Mouse (Mus musculus) midbrain, embryonic 12.5 days (tissue): Measurements from ENCODE around the gene Clcn3. TPM values are rescaled to one million over a fixed set of nuclear protein-coding genes. Genes with fewer than 3 reads are reported as not detected.
A peak's percentile ranks its signal among the peaks of the same experiment; 100 is the strongest.
"Not testable (repeated sequence)": the region's sequence is repeated elsewhere in the genome, so short reads cannot be mapped to it uniquely, and the experiment has no call there.

ENCODE experiments used
- ATAC-seq: fragments of 200-750 bp; cut with Nextera tagmentation; 2 replicates; pipeline ENCODE4 v1.8.0; 2017; ENCODE audit warnings: low read depth, moderate TSS enrichment, moderate library complexity; ENCODE audit not compliant: low FRiP score
- H3K27ac ChIP-seq: fragments of 300-500 bp; sonication (generic); replicated peaks from 2 replicates; pipeline ENCODE4 v1.5.1; 2016; ENCODE audit warnings: mild to moderate bottlenecking
- H3K27me3 ChIP-seq: fragments of 300-500 bp; sonication (generic); 2 replicates; pipeline ENCODE4 v1.6.1; 2016; ENCODE audit warnings: mild to moderate bottlenecking
- H3K36me3 ChIP-seq: fragments of 300-500 bp; sonication (generic); 2 replicates; pipeline ENCODE4 v1.6.1; 2016
- H3K4me1 ChIP-seq: fragments of 300-500 bp; sonication (generic); 2 replicates; pipeline ENCODE4 v1.6.1; 2016
- H3K4me2 ChIP-seq: fragments of 300-500 bp; sonication (generic); replicated peaks from 2 replicates; pipeline ENCODE4 v1.6.1; 2016; ENCODE audit warnings: mild to moderate bottlenecking, moderate library complexity
- H3K4me3 ChIP-seq: fragments of 300-500 bp; sonication (generic); 2 replicates; pipeline ENCODE4 v1.5.1; 2016; ENCODE audit warnings: mild to moderate bottlenecking
- H3K9ac ChIP-seq: fragments of 300-500 bp; sonication (generic); replicated peaks from 2 replicates; pipeline ENCODE4 v1.6.1; 2016; ENCODE audit warnings: mild to moderate bottlenecking, moderate library complexity
- H3K9me3 ChIP-seq: fragments of 300-500 bp; sonication (generic); 2 replicates; pipeline ENCODE4 v1.6.1; 2016; ENCODE audit warnings: mild to moderate bottlenecking
- WGBS: fragments of 180-500 bp; shearing (Covaris S2); methylation state at CpG from one replicate; pipeline ENCODE4 v1.1.7; 2016; 5-methylcytosine and 5-hydroxymethylcytosine counted together
- polyA plus RNA-seq: library from polyadenylated mRNA; unstranded; fragments of >200 nt; fragmentation: Nextera tagmentation; extraction: Ambion mirVana; gene quantifications from 2 replicates; pipeline ENCODE4 v1.2.1, GENCODE M21; 2016

Gene Clcn3
- polyA plus RNA-seq: 47.9 and 49.4 TPM in 2 replicates

DNA sequence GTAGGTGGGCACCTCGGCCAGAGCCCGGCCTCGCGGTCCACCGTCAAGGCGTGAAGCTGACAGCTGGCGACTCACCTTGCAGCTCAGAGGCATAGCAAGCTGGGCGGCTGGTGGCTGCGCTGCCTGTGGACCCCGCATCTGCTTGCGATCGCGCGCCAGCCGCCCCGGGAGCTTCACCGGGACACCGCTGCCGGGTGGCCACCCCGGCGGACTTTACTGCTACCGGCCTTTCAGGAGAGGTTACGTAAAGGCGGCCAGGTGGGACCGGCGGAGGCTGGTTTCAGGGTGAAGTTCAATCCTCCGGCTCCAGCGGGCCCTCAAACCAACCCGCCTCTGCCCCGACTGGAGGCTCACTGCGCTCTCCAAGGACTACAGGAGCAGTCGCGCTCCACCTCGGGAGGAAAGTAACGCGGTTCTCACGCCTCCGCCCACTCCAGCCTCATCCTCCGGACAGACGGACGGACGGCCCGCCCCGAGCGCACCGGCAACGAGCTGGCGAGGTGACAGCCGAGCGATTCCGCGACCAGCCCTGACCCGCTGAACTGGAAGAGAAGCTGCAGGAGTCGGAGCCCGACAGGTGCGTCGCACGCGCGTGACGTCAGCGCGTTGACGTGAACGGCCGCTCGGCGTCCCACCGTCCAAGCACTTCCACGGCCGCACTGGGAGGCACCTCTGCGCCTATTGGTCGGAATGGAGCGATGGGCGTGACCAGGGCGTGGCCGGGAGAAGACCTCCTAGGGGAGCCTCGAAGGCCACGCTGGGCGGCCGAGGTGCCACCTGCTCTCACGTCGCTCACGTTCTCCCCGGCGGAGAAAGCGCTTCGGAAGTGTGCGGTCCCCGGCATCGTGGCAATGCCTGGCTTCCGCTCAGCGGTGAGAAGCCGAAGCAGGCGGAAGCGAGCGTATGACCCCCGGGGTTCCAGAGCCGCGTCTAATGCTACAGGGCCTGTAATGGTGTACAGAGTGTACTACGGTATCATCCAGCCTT lies at the start of gene Clcn3:
TSS of gene Clcn3 (minus strand) at position 600 of the 987 bp plus-strand sequence.
- H3K4me1 ChIP-seq: peaks cover 8% of the 10 kb centered on the region; the same call in 1 of the 2 replicates
- WGBS: under 1% methylated on average over 98 of the region's 101 CpGs
- H3K4me3 ChIP-seq: peak within 1 kb of the TSS; percentile 86
- ATAC-seq: peak; percentile 100
- peak within 1 kb of the TSS; percentile 81 for H3K4me2 ChIP-seq
- H3K27me3 ChIP-seq: no peaks in the 10 kb centered on the region
- H3K9ac ChIP-seq: peak within 1 kb of the TSS; percentile 65
- H3K36me3 ChIP-seq: no peaks in the 10 kb centered on the region
- H3K9me3 ChIP-seq: no peaks in the 10 kb centered on the region
- H3K27ac ChIP-seq: peak within 1 kb of the TSS; percentile 83

DNA sequence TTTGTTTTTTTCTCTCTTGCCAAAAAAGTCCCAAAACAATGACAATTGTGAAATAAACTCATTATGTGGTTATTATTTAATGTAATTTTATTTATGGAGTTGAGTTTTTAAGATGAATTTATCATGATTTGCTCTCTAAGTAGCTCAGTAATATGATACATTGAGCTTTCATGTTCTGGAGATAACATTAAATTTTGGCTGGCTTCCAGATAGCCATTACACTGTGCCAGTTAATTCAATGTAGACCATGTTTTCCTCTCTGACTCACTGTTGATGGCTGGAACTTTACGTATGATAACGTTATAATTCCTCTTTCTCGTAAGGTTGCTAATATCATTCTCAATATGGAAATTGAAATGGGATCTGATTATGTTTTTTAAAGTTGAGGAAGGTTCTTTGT lies 13.4 kb upstream of the Clcn3 start:
- 90% methylated on average over 3 of the region's 3 CpGs for WGBS
- Histone ChIP-seq H3K4me1 (peaks cover 13% of the 10 kb centered on the region), H3K4me3 (no peak overlapping the region), H3K4me2 (no peak overlapping the region), H3K9ac (no peak overlapping the region), H3K27me3 (no peaks in the 10 kb centered on the region), H3K36me3 (0 out of 2 replicates have a peak, but pooled peaks cover 4% of the 10 kb centered on the region), H3K27ac (no peak overlapping the region), H3K9me3 (0 out of 2 replicates have a peak, but pooled peaks cover 8% of the 10 kb centered on the region)
- no peak for ATAC-seq

DNA sequence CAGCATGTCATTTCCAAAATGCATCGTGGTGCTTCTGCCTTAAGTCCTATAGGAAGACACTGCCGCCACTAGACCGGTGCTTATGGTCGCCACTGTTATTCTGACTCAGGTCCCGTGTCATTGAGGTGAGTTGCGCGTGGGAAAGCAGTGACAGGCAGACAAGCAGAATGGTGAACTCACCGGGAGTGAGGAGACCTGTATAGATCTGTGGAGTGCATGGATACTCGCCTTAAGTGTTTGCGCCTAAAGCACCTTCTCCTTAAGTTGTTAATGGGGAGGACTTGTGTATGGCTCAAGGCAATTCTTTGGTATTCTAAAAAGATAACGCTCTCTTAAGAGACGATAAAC lies 10.5 kb upstream of the Clcn3 start:
- H3K9ac ChIP-seq: peak overlapping the region; percentile 71
- no peaks in the 10 kb centered on the region for H3K27me3 ChIP-seq
- H3K4me3 ChIP-seq: peak overlapping the region; percentile 86
- peaks cover 13% of the 10 kb centered on the region for H3K4me1 ChIP-seq
- 0 out of 2 replicates have a peak, but pooled peaks cover 4% of the 10 kb centered on the region for H3K36me3 ChIP-seq
- H3K9me3 ChIP-seq: 0 out of 2 replicates have a peak, but pooled peaks cover 8% of the 10 kb centered on the region
- peak overlapping the region; percentile 90 for H3K27ac ChIP-seq
- peak overlapping the region; percentile 87 for H3K4me2 ChIP-seq
- 7% methylated on average over 12 of the region's 12 CpGs for WGBS
- no peak for ATAC-seq

DNA sequence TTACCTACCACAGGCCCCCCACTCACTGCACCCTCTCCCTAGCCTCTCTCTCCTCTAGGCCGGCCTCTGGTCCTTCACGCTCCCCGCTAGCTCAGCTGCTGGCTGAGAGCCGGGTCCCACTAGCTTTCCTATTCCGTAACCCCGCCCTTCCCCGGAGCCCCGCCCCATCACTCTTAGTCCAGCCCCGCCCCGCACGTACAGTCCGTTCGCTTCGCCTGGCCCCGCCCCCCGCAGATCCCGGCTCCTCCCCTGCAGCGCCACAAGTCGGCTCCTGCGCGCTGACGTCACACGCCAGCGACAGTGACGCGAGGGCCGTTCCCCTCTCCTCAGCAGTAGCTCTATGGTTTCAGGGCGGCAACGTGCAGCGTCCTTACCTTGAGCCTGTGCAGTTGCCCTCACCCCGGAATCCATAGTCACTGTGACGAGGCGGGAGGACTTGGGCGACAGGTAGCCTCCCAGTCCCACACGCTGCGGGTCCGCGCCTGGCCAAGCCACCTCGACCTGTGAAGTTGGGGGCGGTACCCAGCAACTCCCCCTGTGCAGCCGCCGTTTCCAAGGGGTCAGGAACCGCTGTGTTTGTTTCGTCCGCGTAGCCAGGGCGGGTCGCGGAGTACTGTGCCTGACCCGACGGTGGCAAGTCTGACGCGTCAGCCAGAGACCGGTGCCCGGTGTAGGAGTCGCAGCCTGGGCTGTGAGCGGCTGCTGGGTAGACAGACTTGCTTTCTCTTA lies 10.0 kb upstream of the Clcn3 start, which contains the start of gene Nek1:
TSS of gene Nek1 (plus strand) at position 286 of the 729 bp plus-strand sequence.
- H3K9me3 ChIP-seq: 0 out of 2 replicates have a peak, but pooled peaks cover 3% of the 10 kb centered on the region
- peak within 1 kb of the TSS; percentile 86 for H3K4me3 ChIP-seq
- peaks cover 13% of the 10 kb centered on the region for H3K4me1 ChIP-seq
- WGBS: under 1% methylated on average over 57 of the region's 57 CpGs
- H3K27me3 ChIP-seq: no peaks in the 10 kb centered on the region
- H3K36me3 ChIP-seq: 0 out of 2 replicates have a peak, but pooled peaks cover 4% of the 10 kb centered on the region
- peak within 1 kb of the TSS; percentile 90 for H3K27ac ChIP-seq
- H3K4me2 ChIP-seq: peak within 1 kb of the TSS; percentile 87
- peak; percentile 96 for ATAC-seq
- peak within 1 kb of the TSS; percentile 71 for H3K9ac ChIP-seq

DNA sequence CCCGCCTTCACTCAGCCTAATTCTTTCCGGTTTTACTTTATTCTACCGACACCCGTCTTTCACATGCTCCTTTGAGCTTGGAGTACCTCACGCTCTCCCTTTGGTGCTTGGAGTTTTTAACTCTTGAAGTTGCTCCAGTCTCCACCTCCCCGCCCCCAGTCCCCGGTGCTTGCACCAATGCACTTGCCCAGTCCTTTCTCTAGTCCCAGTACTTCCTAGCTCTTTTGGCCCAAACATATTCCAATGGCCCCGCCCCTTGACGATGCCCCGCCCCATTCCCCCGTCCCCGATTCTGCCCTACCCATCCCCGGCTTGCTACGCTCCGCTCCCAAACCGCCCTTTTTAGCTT lies 9.4 kb upstream of the Clcn3 start:
- H3K27me3 ChIP-seq: no peaks in the 10 kb centered on the region
- H3K36me3 ChIP-seq: no peaks in the 10 kb centered on the region
- peak overlapping the region; percentile 90 for H3K27ac ChIP-seq
- H3K4me1 ChIP-seq: peaks cover 13% of the 10 kb centered on the region
- H3K9me3 ChIP-seq: no peaks in the 10 kb centered on the region
- peak overlapping the region; percentile 87 for H3K4me2 ChIP-seq
- H3K4me3 ChIP-seq: peak overlapping the region; percentile 86
- peak overlapping the region; percentile 68 for H3K9ac ChIP-seq
- ATAC-seq: no peak; the same call in 1 of the 2 replicates
- WGBS: under 1% methylated on average over 16 of the region's 16 CpGs

DNA sequence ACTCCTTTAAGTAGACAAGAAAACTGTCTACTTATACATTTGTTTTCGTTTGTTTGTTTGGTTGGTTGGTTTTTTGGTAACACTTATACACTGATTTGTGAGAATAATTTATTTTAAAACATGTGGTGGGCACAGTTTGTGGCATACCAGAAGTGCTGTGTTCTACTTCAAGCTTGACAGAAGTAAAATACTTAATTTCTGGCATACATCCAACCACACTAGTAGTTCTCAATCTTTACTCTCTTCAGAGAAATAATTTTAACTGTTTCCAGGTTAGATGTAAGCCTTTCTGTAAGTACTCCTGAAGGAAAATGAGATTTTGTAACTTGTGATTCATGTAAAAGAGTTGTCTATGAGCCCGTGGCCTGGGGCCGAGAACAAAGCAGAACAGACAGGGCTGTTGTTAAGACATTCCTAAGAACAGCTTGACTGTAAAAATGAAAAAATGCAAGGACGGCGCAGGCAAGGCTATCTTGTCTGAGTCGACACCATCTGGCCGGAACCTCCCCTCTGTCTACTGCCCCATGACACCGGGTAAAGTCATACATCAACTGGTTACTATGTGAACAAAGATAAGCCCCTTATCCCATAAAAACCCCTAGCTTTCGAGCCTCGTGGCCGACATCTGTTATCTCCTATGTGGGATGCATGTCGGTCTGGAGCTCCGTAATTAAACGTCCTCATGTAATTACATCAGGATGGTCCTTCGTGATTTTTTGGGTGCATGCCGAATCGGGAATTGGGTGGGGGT lies 1.3 kb upstream of the Clcn3 start:
- not testable (repeated sequence) for H3K4me1 ChIP-seq, H3K9ac ChIP-seq, H3K4me3 ChIP-seq, H3K4me2 ChIP-seq, H3K27me3 ChIP-seq, H3K36me3 ChIP-seq, H3K27ac ChIP-seq, H3K9me3 ChIP-seq, ATAC-seq
- 91% methylated on average over 17 of the region's 17 CpGs for WGBS

DNA sequence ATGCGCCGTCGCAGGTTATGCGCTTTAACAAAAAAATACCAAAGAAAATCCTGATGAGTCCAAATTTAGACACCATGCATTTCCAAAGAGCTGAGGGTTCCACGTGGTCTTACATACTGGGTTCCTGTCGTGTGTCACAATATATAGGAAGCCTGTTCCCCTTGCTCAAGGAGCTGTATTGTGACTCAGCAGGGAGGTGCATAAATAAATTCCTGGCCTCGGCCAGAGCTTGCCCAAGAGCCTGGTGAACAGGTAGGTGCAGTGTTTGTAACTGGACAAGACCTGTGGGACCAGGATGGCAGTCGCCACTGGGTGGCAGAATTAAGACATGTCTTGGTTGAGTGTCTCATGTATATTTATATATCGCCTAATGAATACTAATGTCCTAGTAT lies 584 bp upstream of the Clcn3 start:
- Histone ChIP-seq H3K36me3 (no peaks in the 10 kb centered on the region), H3K4me1 (peaks cover 8% of the 10 kb centered on the region; the same call in 1 of the 2 replicates), H3K9me3 (no peaks in the 10 kb centered on the region), H3K27me3 (no peaks in the 10 kb centered on the region), H3K27ac (peak overlapping the region; percentile 83), H3K4me2 (peak overlapping the region; percentile 81), H3K4me3 (peak overlapping the region; percentile 86), H3K9ac (peak overlapping the region; percentile 60)
- ATAC-seq: peak; percentile 57
- WGBS: 11% methylated on average over 9 of the region's 9 CpGs

DNA sequence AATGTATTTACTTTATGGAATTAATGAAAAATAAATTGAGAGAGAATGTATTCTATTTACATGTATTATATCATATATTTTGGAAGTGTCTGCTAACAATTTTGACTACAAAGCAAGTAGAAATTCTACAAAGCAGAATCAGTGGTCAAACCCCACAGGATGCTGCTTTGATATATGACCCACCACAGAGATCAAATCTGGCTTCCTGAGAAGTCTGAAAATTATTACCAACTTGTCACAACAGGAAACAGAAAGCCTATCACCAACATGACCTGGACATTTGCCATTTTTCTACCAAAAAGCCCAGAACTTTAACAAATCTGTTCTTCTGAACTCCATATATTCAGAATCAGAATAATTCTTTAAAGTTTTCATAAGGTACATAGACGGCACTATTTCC lies 1.7 kb downstream of the Clcn3 start:
- H3K36me3 ChIP-seq: no peaks in the 10 kb centered on the region
- WGBS: 56% methylated on average over 1 of the region's 1 CpGs
- peaks cover 8% of the 10 kb centered on the region; the same call in 1 of the 2 replicates for H3K4me1 ChIP-seq
- H3K4me3 ChIP-seq: no peak overlapping the region
- ATAC-seq: no peak
- H3K9me3 ChIP-seq: no peaks in the 10 kb centered on the region
- H3K27me3 ChIP-seq: no peaks in the 10 kb centered on the region
- H3K4me2 ChIP-seq: peak overlapping the region; percentile 81
- no peak overlapping the region for H3K27ac ChIP-seq
- H3K9ac ChIP-seq: no peak overlapping the region

DNA sequence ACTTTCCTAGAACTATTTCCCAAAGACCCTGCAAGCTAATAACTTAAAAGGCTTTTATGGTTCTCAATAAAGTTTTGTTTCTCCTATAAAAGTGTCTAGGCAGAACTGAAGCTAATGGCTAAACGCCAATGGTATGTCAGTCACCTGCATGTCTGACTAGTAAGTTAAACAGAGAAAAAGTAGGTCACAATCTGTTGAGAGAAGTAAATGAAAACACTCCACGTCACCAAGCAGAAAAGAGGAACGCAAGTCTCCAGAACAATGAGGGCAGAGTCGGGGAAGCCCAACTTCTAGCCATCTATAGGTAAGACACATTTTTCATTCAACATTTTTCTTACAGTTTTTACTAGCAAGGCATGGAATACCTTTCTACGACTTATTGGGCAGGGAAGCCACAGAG lies 4.6 kb downstream of the Clcn3 start:
- H3K36me3 ChIP-seq: no peaks in the 10 kb centered on the region
- H3K27ac ChIP-seq: no peak overlapping the region
- H3K9ac ChIP-seq: no peak overlapping the region
- peaks cover 6% of the 10 kb centered on the region; the same call in 1 of the 2 replicates for H3K4me1 ChIP-seq
- no peak overlapping the region for H3K4me2 ChIP-seq
- WGBS: 90% methylated on average over 5 of the region's 5 CpGs
- H3K27me3 ChIP-seq: no peaks in the 10 kb centered on the region
- no peak for ATAC-seq
- no peaks in the 10 kb centered on the region for H3K9me3 ChIP-seq
- no peak overlapping the region for H3K4me3 ChIP-seq

DNA sequence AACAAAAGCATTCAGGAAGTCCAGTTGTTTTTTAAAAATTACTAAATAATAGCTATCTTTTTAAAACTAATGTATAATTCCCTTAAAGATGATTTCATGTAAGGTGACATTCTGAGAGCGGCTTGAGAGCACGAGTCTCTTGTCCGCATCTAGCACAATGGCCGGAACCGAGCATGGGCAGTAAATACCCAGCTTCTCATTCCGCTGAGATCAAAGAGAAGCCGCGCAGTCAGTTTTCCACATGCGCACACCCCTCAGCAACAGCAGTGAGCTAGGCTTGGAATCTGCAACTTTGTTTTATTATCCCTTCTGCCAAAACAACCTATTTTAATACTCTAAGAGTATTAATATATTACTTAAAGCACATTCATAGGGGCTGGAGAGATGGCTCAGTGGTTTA lies 6.3 kb downstream of the Clcn3 start:
- H3K9ac ChIP-seq: no peak overlapping the region
- no peaks in the 10 kb centered on the region for H3K9me3 ChIP-seq
- H3K36me3 ChIP-seq: no peaks in the 10 kb centered on the region
- no peak overlapping the region for H3K4me3 ChIP-seq
- peaks cover 5% of the 10 kb centered on the region; the same call in 1 of the 2 replicates for H3K4me1 ChIP-seq
- WGBS: 84% methylated on average over 9 of the region's 9 CpGs
- no peak for ATAC-seq
- no peak overlapping the region for H3K27ac ChIP-seq
- no peak overlapping the region for H3K4me2 ChIP-seq
- no peaks in the 10 kb centered on the region for H3K27me3 ChIP-seq

DNA sequence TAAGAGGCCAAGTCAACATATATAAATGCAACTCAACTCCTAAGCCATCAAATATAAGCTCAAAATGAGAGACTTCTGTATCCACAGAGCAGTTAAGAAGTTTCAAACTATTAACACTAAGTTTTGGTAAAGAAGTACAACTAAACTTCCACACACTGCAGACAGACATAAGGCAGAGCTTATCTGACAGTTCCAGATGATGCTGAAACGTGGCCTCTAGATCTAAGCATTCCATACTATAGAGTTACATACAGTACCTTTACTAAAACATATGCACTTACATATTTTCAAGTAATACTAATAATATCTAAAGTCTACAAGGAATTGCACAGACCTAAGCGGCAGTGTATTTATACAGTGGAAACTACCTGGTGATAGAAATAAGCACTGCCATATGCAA lies 8.3 kb downstream of the Clcn3 start:
- Histone ChIP-seq H3K36me3 (no peaks in the 10 kb centered on the region), H3K9me3 (no peaks in the 10 kb centered on the region), H3K4me1 (peaks cover 4% of the 10 kb centered on the region; the same call in 1 of the 2 replicates), H3K27ac (no peak overlapping the region), H3K27me3 (no peaks in the 10 kb centered on the region), H3K4me3 (no peak overlapping the region), H3K9ac (no peak overlapping the region), H3K4me2 (no peak overlapping the region)
- no peak for ATAC-seq
- WGBS: 80% methylated on average over 2 of the region's 2 CpGs
